Mouse (Mus musculus) hindbrain, embryonic 14.5 days (tissue): ENCODE measurements at regions not wholly inside any gene's neighbourhood (a gene's known extent, or its start where the extent isn't known, plus 50 kb on each side); places are given as distances from the start of the nearest gene placed in this dataset.

Experiments
- ATAC-seq: fragments of 200-750 bp; cut with Nextera tagmentation; 2 replicates; pipeline ENCODE4 v1.8.0; 2017; ENCODE audit warnings: moderate number of reproducible peaks, mild to moderate bottlenecking, moderate TSS enrichment, moderate library complexity; ENCODE audit not compliant: low FRiP score
- DNase-seq: peaks from one replicate; pipeline ENCODE4 v3.0.0-alpha.2; 2015; ENCODE audit warnings: low spot score
- H3K27ac ChIP-seq: fragments of 300-500 bp; sonication (generic); 2 replicates; pipeline ENCODE4 v1.5.1; 2014; ENCODE audit warnings: mild to moderate bottlenecking, moderate library complexity
- H3K27me3 ChIP-seq: fragments of 300-500 bp; sonication (generic); 2 replicates; pipeline ENCODE4 v1.6.1; 2014; ENCODE audit warnings: mild to moderate bottlenecking, low read length, mixed read lengths; ENCODE audit not compliant: control insufficient read depth, insufficient read depth
- H3K36me3 ChIP-seq: fragments of 300-500 bp; sonication (generic); replicated peaks from 2 replicates; pipeline ENCODE4 v1.6.1; 2014; ENCODE audit not compliant: control insufficient read depth, insufficient read depth
- H3K4me1 ChIP-seq: fragments of 300-500 bp; sonication (generic); replicated peaks from 2 replicates; pipeline ENCODE4 v1.6.1; 2014; ENCODE audit warnings: antibody characterized with exemption, low read length, mixed read lengths; ENCODE audit not compliant: control insufficient read depth, insufficient read depth
- H3K4me2 ChIP-seq: fragments of 300-500 bp; sonication (generic); replicated peaks from 2 replicates; pipeline ENCODE4 v1.6.1; 2014; ENCODE audit warnings: mild to moderate bottlenecking, moderate library complexity
- H3K4me3 ChIP-seq: fragments of 300-500 bp; sonication (generic); replicated peaks from 2 replicates; pipeline ENCODE4 v1.5.1; 2014; ENCODE audit warnings: mild to moderate bottlenecking, low read length
- H3K9ac ChIP-seq: fragments of 300-500 bp; sonication (generic); 2 replicates; pipeline ENCODE4 v1.6.1; 2014
- H3K9me3 ChIP-seq: fragments of 300-500 bp; sonication (generic); 2 replicates; pipeline ENCODE4 v1.6.1; 2016; ENCODE audit warnings: low read length; ENCODE audit not compliant: control insufficient read depth
- WGBS: fragments of 180-500 bp; shearing (Covaris S2); extraction: QIAGEN DNeasy Blood & Tissue Kit; methylation state at CpG from one replicate; pipeline ENCODE4 v1.1.7; 2014; 5-methylcytosine and 5-hydroxymethylcytosine counted together

- DNase-seq, result no peak
- Histone ChIP-seq H3K4me2 (no peak overlapping the region), H3K4me1 (no peaks in the 10 kb centered on the region; the same call in 1 of the 2 replicates), H3K36me3 (no peaks in the 10 kb centered on the region), H3K4me3 (no peak overlapping the region), H3K9ac (no peak overlapping the region), H3K9me3 (no peaks in the 10 kb centered on the region), H3K27ac (no peak overlapping the region), H3K27me3 (no peaks in the 10 kb centered on the region)
- 91% methylated on average over 8 of the region's 8 CpGs for WGBS
- ATAC-seq, result no peak
Observed at GRCm38 (mm10) chr8:60827241-60827640, 63.0 kb upstream of the Hpf1 start.

DNA sequence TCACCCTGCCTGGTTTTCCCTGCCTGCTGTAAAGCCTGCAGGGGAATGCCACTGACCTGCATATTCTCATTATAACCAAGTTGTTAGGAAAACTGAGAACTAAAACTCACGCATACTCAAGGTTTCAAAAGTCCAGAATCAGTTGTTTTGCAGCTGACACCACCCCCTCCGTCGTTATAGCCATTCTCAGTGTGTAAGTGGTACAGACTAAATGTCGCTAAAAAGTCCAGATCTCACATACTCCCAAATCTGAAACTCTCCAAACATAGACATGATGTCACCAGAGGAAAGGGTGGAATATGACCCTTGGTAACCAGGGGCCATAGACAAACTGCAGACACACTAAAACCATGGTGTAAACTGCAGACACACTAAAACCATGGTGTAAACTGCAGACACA, 61.1 kb upstream of the Hpf1 start:
- ATAC-seq, result no peak
- 91% methylated on average over 4 of the region's 4 CpGs for WGBS

GRCm38 (mm10) chr8:60830556-60830955, 59.7 kb upstream of the Hpf1 start:
- no peak overlapping the region for H3K27ac ChIP-seq
- no peak for DNase-seq
- H3K4me1 ChIP-seq, result no peaks in the 10 kb centered on the region; the same call in 1 of the 2 replicates
- WGBS, result 79% methylated on average over 1 of the region's 1 CpGs
- no peak overlapping the region for H3K4me2 ChIP-seq
- H3K9me3 ChIP-seq, result no peaks in the 10 kb centered on the region
- no peaks in the 10 kb centered on the region for H3K36me3 ChIP-seq
- H3K9ac ChIP-seq, result no peak overlapping the region
- H3K27me3 ChIP-seq, result no peaks in the 10 kb centered on the region
- H3K4me3 ChIP-seq, result no peak overlapping the region
- no peak for ATAC-seq

More for the DNA sequence above, 61.1 kb upstream of the Hpf1 start:
- Histone ChIP-seq H3K9ac (no peak overlapping the region), H3K4me1 (no peaks in the 10 kb centered on the region; the same call in 1 of the 2 replicates), H3K4me2 (no peak overlapping the region), H3K4me3 (no peak overlapping the region), H3K9me3 (no peaks in the 10 kb centered on the region), H3K27ac (no peak overlapping the region), H3K36me3 (no peaks in the 10 kb centered on the region), H3K27me3 (no peaks in the 10 kb centered on the region)
- DNase-seq, result no peak

DNA sequence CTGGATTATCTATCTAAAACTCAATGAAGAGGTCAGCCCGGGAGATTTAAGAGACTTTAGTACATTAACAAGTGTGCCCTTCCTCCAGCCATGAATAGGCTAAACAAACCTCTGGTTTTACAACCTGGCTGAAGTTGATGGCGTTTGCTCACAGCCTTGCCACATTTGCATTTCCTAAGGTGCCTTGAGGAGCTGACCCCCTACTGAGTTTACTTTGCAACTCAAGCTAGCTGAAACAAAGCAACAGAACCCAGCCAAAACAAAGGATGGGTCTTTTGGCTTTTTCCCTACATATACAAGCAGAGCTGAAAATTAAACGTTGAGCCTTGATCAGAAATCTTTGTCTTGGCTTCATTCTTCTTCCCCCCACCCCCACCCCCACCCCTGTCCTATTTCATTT, 51.7 kb upstream of the Hpf1 start:
- H3K9me3 ChIP-seq, result no peaks in the 10 kb centered on the region

More for the DNA sequence above, 51.7 kb upstream of the Hpf1 start:
- Histone ChIP-seq H3K27ac (no peak overlapping the region), H3K4me2 (no peak overlapping the region), H3K4me1 (no peaks in the 10 kb centered on the region), H3K4me3 (no peak overlapping the region), H3K36me3 (no peaks in the 10 kb centered on the region), H3K27me3 (no peaks in the 10 kb centered on the region), H3K9ac (no peak overlapping the region)
- DNase-seq (no peak), ATAC-seq (no peak)
- WGBS, result 7% methylated on average over 3 of the region's 3 CpGs
